Mouse (Mus musculus) E14TG2a.4 (cell line): ENCODE data around the gene Abhd2.
A peak's percentile ranks its signal among the peaks of the same experiment; 100 is the strongest.

Source experiments
- H3K27me3 ChIP-seq: 2 replicates; pipeline ENCODE4 v1.6.1; 2014; ENCODE audit warnings: low read length, control low read depth; ENCODE audit not compliant: insufficient read depth
- H3K36me3 ChIP-seq: 2 replicates; pipeline ENCODE4 v1.6.1; 2014; ENCODE audit warnings: low read length, control low read depth; ENCODE audit not compliant: insufficient read depth
- H3K4me1 ChIP-seq: replicated peaks from 2 replicates; pipeline ENCODE4 v1.6.1; 2014; ENCODE audit warnings: low read depth, low read length, control low read depth
- H3K4me3 ChIP-seq: replicated peaks from 2 replicates; pipeline ENCODE4 v1.5.1; 2014; ENCODE audit warnings: mild to moderate bottlenecking, low read length
- H3K9me3 ChIP-seq: 2 replicates; pipeline ENCODE4 v1.6.1; 2014; ENCODE audit warnings: low read length, control low read depth
- CTCF ChIP-seq: conservative IDR thresholded peaks from 2 replicates; pipeline ENCODE4 v1.5.1; 2014; ENCODE audit warnings: low read length
- NANOG ChIP-seq: IDR thresholded peaks from 2 replicates; pipeline ENCODE4 v1.6.1; 2014; ENCODE audit warnings: borderline replicate concordance, low read length, mixed read lengths
- POU5F1 ChIP-seq: IDR thresholded peaks from 2 replicates; pipeline ENCODE4 v1.6.1; 2014; ENCODE audit warnings: low read length, borderline replicate concordance

Gene Abhd2

DNA sequence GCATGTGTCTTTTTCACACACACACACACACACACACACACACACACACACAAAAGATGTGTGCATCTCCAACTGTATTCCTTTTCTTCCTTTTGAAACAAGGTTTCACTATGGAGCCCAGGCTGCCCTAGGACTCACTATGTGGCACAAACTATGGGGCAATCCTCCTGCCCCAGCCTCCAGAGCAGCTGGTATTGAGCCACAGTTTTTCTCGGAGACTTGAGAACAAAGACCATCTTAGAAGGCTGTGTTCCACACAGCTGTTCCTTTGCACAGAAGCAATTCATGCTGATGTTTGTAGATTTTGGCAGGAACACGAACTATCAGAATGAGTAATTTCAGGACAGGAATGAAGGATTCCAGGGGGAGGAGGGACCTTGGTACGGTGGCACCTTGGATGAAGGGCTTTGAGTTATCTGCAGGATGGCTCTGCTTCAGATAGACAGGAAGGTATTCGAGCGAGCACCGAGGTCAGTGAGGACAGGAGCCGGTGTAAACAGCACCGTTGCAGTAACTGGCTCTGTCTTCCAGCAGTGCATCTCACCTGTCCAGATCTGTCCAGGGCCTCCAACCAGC lies 35.5 kb downstream of the Abhd2 start:
- Histone ChIP-seq H3K4me3 (no peak overlapping the region), H3K36me3 (peaks cover 26% of the 10 kb centered on the region), H3K9me3 (peaks cover 5% of the 10 kb centered on the region), H3K27me3 (no peaks in the 10 kb centered on the region), H3K4me1 (peaks cover 38% of the 10 kb centered on the region)
- no peak for TF ChIP-seq POU5F1
- TF ChIP-seq NANOG = no peak
- TF ChIP-seq CTCF = no peak

- H3K4me1 ChIP-seq = peaks cover 46% of the 10 kb centered on the region
- H3K4me3 ChIP-seq = no peak overlapping the region
- H3K9me3 ChIP-seq = peaks cover 5% of the 10 kb centered on the region
- H3K36me3 ChIP-seq = peaks cover 27% of the 10 kb centered on the region
- no peaks in the 10 kb centered on the region for H3K27me3 ChIP-seq
- TF ChIP-seq CTCF (no peak), NANOG (no peak), POU5F1 (no peak)
These were observed 36.5 kb downstream of the Abhd2 start for GRCm38 (mm10) chr7:79309247-79310190.

DNA sequence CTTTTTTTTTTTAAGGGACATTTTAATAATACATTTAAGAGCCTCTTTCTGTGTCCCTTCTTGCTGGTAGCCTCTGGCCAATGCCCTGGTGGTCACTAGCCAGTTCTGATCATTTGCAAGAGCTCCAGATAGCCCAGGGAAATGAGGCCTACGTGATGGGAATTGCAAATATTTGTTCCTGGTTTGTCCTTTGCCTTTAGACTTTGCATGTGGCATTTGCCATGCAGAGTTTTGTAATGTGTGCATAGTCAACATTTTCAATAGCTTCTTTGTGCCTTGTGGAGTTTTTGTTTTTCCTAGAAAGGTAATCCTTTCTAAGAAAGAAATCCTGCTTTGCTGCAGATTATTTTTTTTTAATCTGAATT lies 37.2 kb downstream of the Abhd2 start:
- H3K4me3 ChIP-seq = no peak overlapping the region
- peaks cover 23% of the 10 kb centered on the region for H3K36me3 ChIP-seq
- H3K27me3 ChIP-seq = no peaks in the 10 kb centered on the region
- TF ChIP-seq POU5F1 = no peak
- no peak for TF ChIP-seq NANOG
- TF ChIP-seq CTCF = no peak
- peaks cover 53% of the 10 kb centered on the region for H3K4me1 ChIP-seq
- H3K9me3 ChIP-seq = peaks cover 5% of the 10 kb centered on the region

DNA sequence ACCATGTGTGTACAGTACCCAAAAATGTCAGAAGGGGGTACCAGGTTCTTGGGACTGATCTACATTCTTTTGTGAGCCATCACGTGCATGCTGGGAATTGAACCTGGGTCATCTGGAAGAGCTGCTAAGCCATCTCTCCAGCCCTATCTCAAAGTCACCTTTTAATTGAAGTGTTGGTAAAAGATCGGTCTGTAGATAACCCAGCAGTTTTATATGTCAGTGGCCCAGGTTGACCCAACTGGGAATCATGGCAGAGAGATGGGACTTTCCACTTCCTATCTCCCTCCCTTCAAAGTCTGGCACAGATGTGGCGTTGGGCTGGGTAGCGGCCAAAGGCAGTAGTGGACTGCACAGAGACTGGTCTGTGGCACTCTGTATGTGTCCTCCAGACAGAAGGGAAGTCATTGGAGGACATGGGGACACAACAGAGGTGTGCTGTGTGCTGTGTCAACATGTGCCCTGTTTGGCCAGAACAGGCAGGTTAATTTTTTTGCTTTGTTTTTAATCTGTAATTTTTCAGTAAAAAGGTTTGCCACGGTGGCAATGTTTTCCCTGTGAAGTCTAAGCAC lies 38.5 kb downstream of the Abhd2 start:
- Histone ChIP-seq H3K36me3 (peaks cover 21% of the 10 kb centered on the region), H3K9me3 (peaks cover 5% of the 10 kb centered on the region), H3K4me3 (no peak overlapping the region), H3K4me1 (peaks cover 59% of the 10 kb centered on the region), H3K27me3 (no peaks in the 10 kb centered on the region)
- TF ChIP-seq CTCF (no peak), POU5F1 (no peak), NANOG (no peak)

GRCm38 (mm10) chr7:79312246-79312645 lies 39.2 kb downstream of the Abhd2 start:
- Histone ChIP-seq H3K4me1 (peaks cover 59% of the 10 kb centered on the region), H3K9me3 (peaks cover 5% of the 10 kb centered on the region), H3K27me3 (no peaks in the 10 kb centered on the region), H3K4me3 (0 out of 2 replicates have a peak overlapping the region, but pooled peaks have one; percentile 39), H3K36me3 (peaks cover 16% of the 10 kb centered on the region)
- TF ChIP-seq POU5F1 (no peak), NANOG (no peak), CTCF (no peak)

DNA sequence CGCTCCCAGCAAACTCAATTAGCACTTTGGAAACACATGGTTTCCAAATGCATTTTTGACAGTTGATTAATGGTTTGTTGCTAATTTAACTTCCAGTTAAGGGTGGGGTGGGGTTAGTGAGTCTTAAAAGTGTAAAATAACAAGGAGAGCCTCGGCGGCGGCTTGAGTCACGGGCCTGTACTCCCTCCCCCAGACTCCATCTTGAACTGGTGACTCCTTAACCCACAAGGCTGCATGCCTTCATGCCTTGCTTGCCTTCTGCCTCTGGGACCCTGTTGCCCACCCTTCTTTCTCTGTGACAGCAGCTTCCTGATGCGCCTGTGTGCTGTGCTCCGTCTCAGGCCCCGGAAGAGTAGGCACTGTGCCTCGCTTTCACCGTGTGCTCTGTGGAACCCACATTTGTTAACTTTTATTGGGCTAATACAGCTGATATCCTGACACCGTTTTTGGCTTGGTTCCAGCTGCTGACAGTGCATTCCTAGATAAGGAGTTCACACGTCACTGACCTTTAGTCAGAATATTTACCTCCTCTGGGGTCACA lies 40.6 kb downstream of the Abhd2 start:
- no peak for TF ChIP-seq CTCF
- no peak for TF ChIP-seq NANOG
- no peak for TF ChIP-seq POU5F1
- H3K36me3 ChIP-seq = peaks cover 13% of the 10 kb centered on the region
- peak overlapping the region; percentile 39 for H3K4me3 ChIP-seq
- peaks cover 5% of the 10 kb centered on the region for H3K9me3 ChIP-seq
- H3K4me1 ChIP-seq = peaks cover 59% of the 10 kb centered on the region
- no peaks in the 10 kb centered on the region for H3K27me3 ChIP-seq

- H3K4me3 ChIP-seq = no peak overlapping the region
- no peaks in the 10 kb centered on the region for H3K27me3 ChIP-seq
- H3K9me3 ChIP-seq = no peaks in the 10 kb centered on the region
- TF ChIP-seq POU5F1 = no peak
- no peak for TF ChIP-seq CTCF
- no peak for TF ChIP-seq NANOG
- peaks cover 59% of the 10 kb centered on the region for H3K4me1 ChIP-seq
- H3K36me3 ChIP-seq = peaks cover 7% of the 10 kb centered on the region
These were observed 41.5 kb downstream of the Abhd2 start for GRCm38 (mm10) chr7:79314517-79314916.

DNA sequence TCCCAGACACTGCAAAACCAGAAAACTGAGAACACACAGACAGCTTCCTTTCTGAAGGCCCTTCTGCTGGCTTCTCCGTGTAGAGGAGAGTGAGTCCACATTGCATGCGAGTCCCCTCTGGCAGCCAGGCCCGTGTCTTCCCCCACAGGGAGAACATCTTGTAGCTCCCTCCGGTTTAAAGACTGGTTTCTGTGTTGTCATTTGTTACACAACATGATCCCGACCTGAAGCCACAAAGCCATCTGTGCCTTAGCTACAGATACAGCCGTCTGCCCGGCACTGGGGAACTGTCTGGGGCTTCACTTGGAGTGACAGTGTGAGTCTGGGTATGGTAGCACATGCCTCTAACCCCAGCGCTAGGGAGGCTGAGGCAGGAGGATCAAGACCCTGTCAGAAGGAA lies 42.1 kb downstream of the Abhd2 start:
- H3K36me3 ChIP-seq = peaks cover 6% of the 10 kb centered on the region; the same call in 1 of the 2 replicates
- H3K4me1 ChIP-seq = peaks cover 58% of the 10 kb centered on the region
- no peaks in the 10 kb centered on the region for H3K9me3 ChIP-seq
- H3K27me3 ChIP-seq = no peaks in the 10 kb centered on the region
- TF ChIP-seq NANOG (no peak), POU5F1 (no peak), CTCF (no peak)
- no peak overlapping the region for H3K4me3 ChIP-seq
